Mouse (Mus musculus) left cerebral cortex, postnatal 14 days (tissue): ENCODE results near the gene Gk5. TPM values are rescaled to one million over a fixed set of nuclear protein-coding genes. Genes with fewer than 3 reads are reported as not detected.

Experiments
- DNase-seq, 2 experiments: peaks; one replicate each; pipeline ENCODE4 v3.0.0; 2021 to 2022; ENCODE audit warnings: low spot score in 2 of 2, mixed read lengths in 1 of 2
- intact Hi-C: fragments of 180-260 bp; cut with DNase I; formaldehyde crosslinking; loops from one replicate; pipeline ENCODE4 v1.15.1; 2025
- total RNA-seq, 2 experiments: library from RNA; stranded (reverse); gene quantifications; 2 replicates each; pipeline ENCODE4 v1.2.3; 2021

Gene Gk5
- total RNA-seq, 2 experiments from 2014 or later, result 4.3 to 5.2 TPM

DNA sequence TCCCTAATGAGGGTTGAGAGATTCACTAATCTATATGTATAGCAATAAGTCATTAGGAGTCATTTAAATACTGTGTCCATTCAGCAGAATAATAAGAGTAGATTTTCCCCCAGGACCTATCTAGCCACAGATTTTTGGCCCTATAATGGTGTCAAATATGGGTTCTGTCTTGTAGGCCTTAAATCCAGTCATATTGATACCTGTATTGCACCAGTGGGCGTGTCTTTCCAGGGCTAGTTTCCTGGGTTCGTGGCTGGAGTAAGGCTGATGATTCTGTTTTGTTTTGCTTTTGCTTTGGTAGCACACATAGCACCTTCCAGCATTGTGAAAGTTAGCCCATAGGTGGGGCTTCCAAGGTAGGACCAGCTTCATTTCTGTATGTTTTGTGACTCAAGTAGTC lies 95.0 kb downstream of the Gk5 start:
- intact Hi-C loops, result no loop called here
- no peak for DNase-seq

DNA sequence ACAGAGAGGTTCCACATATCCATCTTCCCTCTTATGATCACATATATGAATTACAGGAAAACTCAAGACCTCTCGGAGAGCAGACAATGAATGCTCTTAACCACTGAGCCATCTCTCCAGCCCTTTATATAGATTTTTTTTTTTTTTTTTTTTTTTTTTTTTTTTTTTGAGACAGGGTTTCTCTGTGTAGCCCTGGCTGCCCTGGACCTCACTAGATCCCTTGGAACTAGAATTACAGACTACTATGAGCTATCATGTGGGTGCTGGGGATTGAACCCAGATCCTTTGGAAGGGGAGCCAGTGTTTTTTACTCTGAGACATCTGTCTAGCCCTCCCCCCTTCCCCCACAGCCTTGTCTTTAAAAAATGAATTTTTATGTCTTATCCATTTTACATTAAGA lies 98.1 kb downstream of the Gk5 start:
- intact Hi-C loops, result no loop called here
- no peak for DNase-seq

DNA sequence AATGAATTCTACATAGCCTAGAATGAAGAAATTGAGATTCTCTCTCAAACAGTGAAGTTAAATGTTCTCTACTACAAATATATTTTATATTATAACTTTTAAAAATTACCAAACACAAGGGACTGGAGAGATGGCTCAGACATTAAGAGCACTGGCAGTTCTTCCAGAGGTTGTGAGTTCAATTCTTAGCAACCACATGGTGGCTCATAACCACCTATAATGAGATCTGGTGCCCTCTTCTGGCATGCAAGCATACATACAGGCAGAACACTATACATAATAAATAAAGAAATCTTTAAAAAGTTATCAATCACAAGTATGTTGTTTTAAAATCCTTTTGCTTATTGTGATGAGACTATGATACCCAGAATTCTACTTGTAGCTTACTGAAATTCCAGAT lies 98.6 kb downstream of the Gk5 start:
- intact Hi-C loops, result no loop called here
- DNase-seq, result no peak

DNA sequence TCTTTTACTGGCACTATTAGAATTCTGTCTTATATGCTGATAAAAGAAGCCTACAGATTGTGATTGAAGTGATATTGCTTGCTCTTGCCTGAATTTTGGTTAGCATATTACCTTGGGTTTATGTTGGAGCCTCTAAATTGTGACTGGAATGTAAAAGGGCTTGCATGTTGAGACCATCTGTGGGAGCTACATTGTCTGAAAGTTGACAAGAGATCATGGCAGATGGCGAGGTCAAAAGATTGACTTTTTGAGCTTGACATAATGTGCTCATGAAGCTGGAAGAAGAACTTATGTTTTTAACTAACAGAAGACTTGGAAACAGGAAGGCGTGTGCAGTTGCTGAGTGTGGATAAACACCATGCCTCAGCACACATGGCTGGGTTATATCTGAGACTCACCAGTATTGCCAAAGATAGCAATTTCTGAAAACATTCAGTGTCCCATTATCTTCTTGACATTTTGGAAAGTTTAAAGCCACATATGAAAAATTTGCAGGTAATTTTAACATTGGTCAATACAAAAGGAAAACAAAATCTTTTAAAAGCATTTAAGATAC lies 100.0 kb downstream of the Gk5 start:
- DNase-seq, result no peak
- intact Hi-C loops, result no loop called here

DNA sequence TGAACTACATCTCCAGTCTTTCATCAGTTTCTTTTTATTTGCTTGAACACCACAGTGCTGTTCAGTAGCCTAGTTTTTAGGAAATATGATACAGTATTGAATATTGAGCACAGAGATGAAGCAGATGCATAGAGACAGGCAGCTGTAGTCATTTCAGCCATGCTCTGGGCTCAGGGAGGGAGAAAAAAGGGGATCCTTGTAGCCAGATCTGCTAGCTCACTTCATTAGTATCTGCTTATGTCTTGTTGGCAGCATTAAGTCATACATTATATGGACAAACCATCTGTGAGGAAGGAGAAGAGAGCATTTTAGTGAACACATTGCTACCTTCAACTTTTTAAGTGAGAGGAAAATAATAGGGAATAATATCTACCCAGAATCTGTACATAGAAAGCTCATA lies 101.3 kb downstream of the Gk5 start:
- intact Hi-C loops, result no loop called here
- DNase-seq, result no peak

- no peak for DNase-seq
These were observed 104.1 kb downstream of the Gk5 start for GRCm38 (mm10) chr9:96223302-96223701.

GRCm38 (mm10) chr9:96228285-96228684 lies 109.1 kb downstream of the Gk5 start:
- intact Hi-C loops, result no loop called here
- DNase-seq, result no peak

More at GRCm38 (mm10) chr9:96223302-96223701, 104.1 kb downstream of the Gk5 start:
- intact Hi-C loops, result no loop called here

GRCm38 (mm10) chr9:96230271-96230670 lies 111.1 kb downstream of the Gk5 start:
- no peak for DNase-seq
- intact Hi-C loops, result no loop called here

Other genes with a start within 250 kb of the Gk5 start
- gene Xrn1, start 164.6 kb upstream of the Gk5 start, total RNA-seq, result 10 to 100 TPM; 23.5 to 24.0 TPM
- 10 to 100 TPM; 23.3 to 25.9 TPM for gene Tfdp2, start 76.9 kb downstream of the Gk5 start, total RNA-seq
- gene Atp1b3, start 245.1 kb downstream of the Gk5 start, total RNA-seq, result 10 to 100 TPM; 77.3 to 83.3 TPM